Mouse (Mus musculus) left cerebral cortex, adult 2 months (tissue): ENCODE results near the gene Arhgef38. TPM values are rescaled to one million over a fixed set of nuclear protein-coding genes. Genes with fewer than 3 reads are reported as not detected.

Experiments
- DNase-seq, 2 experiments: peaks; one replicate each; pipeline ENCODE4 v3.0.0; 2021 to 2022; ENCODE audit warnings: low spot score in 2 of 2, mixed read lengths in 1 of 2; ENCODE audit errors: extremely low spot score in 1 of 2
- H3K27ac ChIP-seq: fragments of 200-600 bp; 2 replicates; pipeline ENCODE4 v1.8.1; 2022
- H3K4me3 ChIP-seq: fragments of 200-600 bp; 2 replicates; pipeline ENCODE4 v1.8.1; 2022
- CTCF ChIP-seq: fragments of 200-600 bp; IDR thresholded peaks from 2 replicates; pipeline ENCODE4 v1.8.1; 2022; ENCODE audit warnings: antibody characterized with exemption, mild to moderate bottlenecking, moderate library complexity
- intact Hi-C: fragments of 180-260 bp; cut with DNase I; formaldehyde crosslinking; loops from one replicate; pipeline ENCODE4 v1.15.1; 2025
- total RNA-seq, 2 experiments: library from RNA; stranded (reverse); gene quantifications; 2 replicates each; pipeline ENCODE4 v1.2.3; 2021

Arhgef38 gene
- total RNA-seq, 2 experiments from 2014 or later = not detected

DNA sequence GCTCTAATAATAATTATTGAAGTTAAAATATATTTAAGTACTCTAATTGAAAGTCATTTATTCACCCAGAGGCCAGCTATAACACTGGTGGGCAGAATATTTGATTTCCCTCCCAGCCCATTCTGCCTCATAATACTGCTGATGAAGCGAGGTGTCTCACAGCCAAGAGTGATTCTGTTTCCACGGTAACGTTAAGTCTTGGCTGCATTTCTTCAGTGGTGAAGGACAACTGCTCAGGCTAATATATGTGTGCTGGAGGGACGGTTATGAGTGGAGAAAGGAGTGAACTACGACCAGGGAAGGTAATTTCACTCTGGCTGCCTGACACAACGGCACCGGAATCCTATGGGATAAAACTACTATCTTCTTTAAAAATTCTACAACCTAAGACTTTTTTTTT lies 71.6 kb downstream of the Arhgef38 start:
- H3K27ac ChIP-seq = no peak overlapping the region
- H3K4me3 ChIP-seq = no peak overlapping the region
- TF ChIP-seq CTCF = no peak
- no peak for DNase-seq
- intact Hi-C loops = loop anchor here (10.0 kb wide), 1 partner anchor 382 kb away; the partner anchor contains the start of gene Tet2

DNA sequence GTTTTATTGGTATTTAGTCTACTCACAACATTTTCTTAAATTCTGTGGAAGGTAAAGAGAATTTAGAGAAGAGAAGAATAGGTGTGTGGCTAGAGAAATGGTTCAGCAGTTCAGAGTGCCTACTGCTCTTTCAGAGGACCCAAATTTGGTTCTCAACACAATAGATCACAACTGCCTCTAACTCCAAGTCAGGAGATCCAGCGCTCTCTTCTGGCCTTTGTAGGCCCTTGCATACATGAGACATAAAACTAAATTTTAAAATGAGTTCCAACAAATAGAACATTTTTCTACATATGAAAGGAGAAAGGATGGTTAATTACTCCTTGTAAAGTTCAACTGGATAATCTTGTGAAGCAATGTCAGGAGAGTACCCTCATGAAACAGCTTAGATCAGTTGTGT lies 73.3 kb downstream of the Arhgef38 start:
- DNase-seq = no peak
- no peak for TF ChIP-seq CTCF
- Histone ChIP-seq H3K27ac (no peak overlapping the region), H3K4me3 (no peak overlapping the region)
- intact Hi-C loops = loop anchor here (10.0 kb wide), 1 partner anchor 383 kb away; the partner anchor contains the start of gene Tet2

DNA sequence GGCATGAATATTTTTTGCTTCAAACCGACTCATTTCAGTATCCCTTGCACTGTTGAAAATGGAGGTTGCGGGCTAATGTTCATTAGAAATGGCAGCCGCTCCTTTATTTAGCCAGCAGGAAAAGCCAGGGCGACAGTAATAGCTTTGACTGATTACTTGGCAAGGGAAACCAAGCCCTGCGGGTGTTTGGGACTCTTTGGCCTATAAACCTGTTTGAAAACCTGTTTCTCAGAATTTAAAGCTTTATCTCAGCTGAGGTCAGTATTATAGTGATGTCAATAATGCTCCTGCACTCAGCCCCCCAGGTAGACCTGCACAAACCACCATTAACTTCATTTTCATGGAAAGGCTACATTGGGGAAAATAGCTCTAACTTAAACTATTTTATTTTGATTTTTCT lies 76.5 kb downstream of the Arhgef38 start:
- H3K4me3 ChIP-seq = no peak overlapping the region
- no peak for TF ChIP-seq CTCF
- DNase-seq = no peak
- H3K27ac ChIP-seq = no peak overlapping the region
- intact Hi-C loops = no loop called here

DNA sequence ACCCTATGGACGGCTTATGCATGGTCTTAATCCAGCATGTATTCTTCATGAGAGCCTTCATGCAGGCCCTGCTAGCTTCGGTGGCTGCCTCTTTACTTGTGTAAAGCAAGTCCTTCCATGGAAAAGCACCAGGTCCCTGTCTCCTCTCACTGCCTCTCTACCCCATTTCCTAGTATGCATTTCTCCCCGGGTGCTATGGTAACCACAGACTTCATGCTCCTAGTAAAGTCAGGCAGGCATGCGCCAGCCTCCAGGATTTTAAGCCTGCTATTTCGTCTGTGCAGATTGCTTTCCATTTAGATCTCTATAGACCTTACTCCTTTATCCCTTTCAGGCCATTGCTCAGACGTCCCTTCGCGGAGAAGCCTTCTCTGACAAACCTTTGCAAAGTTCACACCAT lies 80.1 kb downstream of the Arhgef38 start:
- DNase-seq = no peak
- Histone ChIP-seq H3K27ac (no peak overlapping the region), H3K4me3 (no peak overlapping the region)
- no peak for TF ChIP-seq CTCF
- intact Hi-C loops = no loop called here

DNA sequence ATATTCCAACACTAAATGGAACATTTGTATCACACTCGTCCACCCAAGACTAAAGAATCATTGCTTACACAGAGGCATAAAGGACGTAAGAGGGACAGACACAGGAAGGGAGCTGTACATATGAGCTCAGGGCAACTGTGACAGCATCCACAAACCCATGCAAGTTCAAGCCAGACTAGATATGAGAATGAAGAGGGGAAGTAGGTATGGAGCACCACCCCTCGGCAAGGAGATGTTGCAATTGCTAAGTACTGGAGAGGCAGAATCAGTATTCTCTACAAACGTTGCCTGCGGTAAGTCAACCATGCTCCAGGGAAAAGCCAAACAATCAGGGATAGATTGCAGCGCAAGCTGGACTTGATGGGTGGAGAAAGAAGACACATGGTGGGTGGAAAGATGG lies 81.1 kb downstream of the Arhgef38 start:
- Histone ChIP-seq H3K4me3 (no peak overlapping the region), H3K27ac (no peak overlapping the region)
- no peak for DNase-seq
- intact Hi-C loops = no loop called here
- no peak for TF ChIP-seq CTCF

DNA sequence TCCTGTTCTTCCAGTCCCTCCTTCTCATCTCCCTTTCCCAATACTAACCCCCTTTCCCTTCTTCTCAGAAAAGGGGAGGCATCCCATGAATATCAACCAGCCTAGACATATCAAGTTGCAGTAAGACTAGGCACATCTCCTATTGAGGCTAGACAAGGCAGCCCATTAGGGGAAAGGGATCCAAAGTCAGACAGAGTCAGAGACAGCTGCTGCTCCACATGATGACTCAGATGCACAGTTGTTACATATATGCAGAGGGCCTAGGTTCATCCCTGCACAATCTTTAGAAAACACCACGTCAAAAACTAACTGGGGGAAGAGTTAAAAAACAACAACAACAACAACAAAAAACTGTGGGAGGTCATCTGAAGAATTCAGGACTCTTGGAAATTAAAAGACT lies 81.9 kb downstream of the Arhgef38 start:
- no peak for TF ChIP-seq CTCF
- intact Hi-C loops = no loop called here
- H3K27ac ChIP-seq = no peak overlapping the region
- no peak for DNase-seq
- no peak overlapping the region for H3K4me3 ChIP-seq

DNA sequence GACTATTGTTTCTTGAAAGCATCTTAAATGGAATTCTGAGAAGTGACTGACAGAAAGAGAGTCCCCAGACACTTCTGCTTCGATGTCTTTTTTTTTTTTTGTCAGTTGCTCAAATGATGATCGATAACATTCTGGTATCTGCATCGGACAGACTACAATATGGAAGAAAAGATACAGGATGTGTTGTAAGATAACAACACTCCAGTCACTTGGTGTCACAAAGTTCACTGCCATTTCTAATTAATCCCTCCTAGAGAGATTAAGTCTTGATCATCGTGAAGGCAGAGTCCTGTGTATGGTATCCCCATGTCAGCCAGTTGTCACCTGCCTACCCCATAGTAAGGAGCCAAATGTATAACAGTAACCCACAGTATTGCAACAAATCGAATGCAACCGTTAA lies 83.1 kb downstream of the Arhgef38 start:
- TF ChIP-seq CTCF = no peak
- no peak for DNase-seq
- intact Hi-C loops = no loop called here
- Histone ChIP-seq H3K4me3 (no peak overlapping the region), H3K27ac (no peak overlapping the region)

DNA sequence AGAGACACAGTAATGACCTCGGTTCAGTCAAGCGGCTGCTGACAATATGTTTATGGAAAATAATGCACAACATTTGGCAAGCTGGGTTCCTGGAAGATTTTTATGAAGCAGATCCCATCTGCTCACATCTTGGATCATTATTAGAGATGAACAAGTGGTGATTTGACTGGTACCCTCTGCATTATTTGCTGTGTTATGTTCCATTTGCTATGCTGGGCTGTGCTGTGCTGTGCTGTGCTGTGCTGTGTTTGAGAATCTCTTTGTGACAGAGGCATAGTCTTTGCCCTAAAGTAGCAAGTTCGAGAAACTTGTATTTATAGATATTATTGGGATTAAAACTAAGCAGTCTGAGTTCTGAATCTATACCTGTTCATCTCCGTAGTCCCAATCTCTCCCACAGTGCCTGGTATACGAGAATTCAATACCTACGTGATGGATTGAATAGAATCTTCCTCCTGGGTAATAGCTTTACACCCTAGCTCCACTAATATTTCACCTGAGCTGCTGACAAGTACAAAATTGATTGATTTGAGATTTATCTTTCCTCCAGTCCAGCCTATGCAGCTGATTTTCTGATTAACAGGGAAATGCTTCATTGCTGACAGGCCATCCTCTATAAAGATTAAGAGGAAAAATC lies 90.1 kb downstream of the Arhgef38 start:
- Histone ChIP-seq H3K27ac (no peak overlapping the region), H3K4me3 (no peak overlapping the region)
- intact Hi-C loops = no loop called here
- TF ChIP-seq CTCF = no peak
- no peak for DNase-seq

DNA sequence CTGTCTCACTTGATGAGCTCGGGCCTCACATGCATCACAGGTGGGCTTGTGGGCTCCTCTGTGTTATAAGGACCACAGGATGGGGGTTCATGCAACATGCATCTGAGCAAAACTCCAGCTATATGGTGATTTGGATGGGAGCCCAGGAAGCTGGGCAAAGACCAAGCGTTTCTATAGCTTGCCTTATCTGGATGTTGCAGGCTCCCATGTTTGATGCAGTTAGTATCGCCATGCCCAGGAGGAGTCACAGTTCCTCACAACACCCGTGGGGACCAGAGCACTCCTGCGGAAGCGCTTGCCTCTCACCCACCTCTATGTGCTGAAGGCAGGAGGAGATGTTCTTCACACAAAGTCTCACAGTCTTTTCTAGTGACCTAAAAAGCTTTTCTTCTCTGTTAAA lies 92.9 kb downstream of the Arhgef38 start:
- DNase-seq = no peak
- intact Hi-C loops = no loop called here
- Histone ChIP-seq H3K27ac (no peak overlapping the region), H3K4me3 (no peak overlapping the region)
- no peak for TF ChIP-seq CTCF

DNA sequence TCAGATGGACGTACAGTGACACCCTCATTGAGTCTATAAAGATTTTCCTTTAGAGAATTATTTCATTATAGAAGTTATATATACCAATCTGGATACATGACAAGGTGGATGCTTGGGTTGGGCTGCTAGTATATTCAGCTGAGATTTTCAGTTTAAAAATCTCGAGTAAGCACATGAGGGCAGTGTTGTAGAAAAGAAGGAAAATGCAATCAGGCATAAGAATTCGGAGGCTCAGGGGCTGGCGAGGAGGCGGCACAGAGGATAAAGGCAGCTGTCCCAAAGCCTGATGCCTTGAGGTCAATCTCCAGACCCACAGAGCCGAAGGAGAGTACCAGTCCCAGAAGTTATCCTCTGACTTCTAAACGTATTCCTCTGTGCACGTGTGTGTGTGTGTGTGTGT lies 102.1 kb downstream of the Arhgef38 start:
- intact Hi-C loops = loop anchor here (5.0 kb wide), 2 partner anchors 60 to 140 kb away; no protein-coding TSS in a partner anchor
- TF ChIP-seq CTCF = peak; percentile 42
- H3K27ac ChIP-seq = no peak overlapping the region
- no peak for DNase-seq
- no peak overlapping the region for H3K4me3 ChIP-seq

DNA sequence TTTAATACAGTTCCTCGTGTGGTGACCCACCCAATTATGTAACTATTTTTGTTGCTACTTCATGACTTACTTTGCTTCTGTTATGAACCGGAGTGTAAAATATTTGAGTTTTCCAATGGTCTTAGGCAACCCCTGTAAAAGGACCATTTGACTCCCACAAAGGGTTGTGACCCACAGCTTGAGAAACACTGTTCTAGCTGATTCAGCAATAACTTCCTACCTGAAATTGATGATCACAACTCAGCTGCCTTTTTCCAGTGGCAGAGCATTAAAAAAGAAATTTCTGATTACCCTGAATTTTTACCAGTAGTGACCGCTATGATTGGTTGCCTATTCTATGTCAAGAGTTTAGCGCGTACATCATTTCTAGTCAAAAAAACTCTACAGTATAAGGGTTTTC lies 103.4 kb downstream of the Arhgef38 start:
- no peak overlapping the region for H3K4me3 ChIP-seq
- intact Hi-C loops = loop anchor here (5.0 kb wide), 2 partner anchors 61 to 141 kb away; no protein-coding TSS in a partner anchor
- H3K27ac ChIP-seq = no peak overlapping the region
- TF ChIP-seq CTCF = no peak
- DNase-seq = no peak

DNA sequence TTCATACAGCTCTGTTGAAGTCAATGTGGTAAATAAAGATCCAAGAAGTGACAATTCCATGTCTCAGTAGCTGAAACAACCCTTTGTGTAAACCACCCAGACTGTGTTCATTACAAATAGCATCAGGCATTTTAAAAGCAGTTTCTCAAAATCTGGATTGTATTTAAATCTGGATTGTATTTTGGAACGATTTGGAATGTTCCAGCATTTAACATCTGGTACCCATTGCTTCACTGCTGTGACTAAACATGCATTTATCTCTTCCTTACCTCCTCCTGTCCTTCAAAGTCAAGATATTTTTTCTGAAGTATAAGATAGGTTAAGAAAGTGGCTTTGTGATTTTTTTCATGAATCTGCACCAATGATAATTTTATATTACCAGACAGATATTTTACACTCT lies 121.5 kb downstream of the Arhgef38 start:
- no peak for DNase-seq
- Histone ChIP-seq H3K27ac (no peak overlapping the region), H3K4me3 (no peak overlapping the region)
- intact Hi-C loops = loop anchor here (10.0 kb wide), 1 partner anchor 1512 kb away; no protein-coding TSS in a partner anchor
- TF ChIP-seq CTCF = no peak

DNA sequence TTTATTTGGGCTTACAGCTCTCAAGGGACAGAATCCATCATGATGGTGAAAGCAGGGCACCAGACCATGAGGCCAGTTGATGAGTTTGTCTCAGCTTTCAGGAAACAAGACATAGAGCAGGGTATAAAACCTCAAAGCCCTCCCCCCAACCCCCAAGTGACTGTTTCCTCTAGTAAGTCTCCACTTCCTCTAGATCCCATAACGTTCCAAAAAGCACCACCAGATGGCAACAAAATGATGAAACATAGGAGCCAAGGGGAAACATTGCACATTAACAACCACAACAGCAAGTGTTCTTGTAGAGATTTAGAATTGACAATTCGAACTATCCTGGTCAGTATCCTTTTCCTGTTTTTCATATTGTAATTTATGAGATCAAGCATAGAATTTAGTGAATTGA lies 123.0 kb downstream of the Arhgef38 start:
- intact Hi-C loops = loop anchor here (1.0 to 10.0 kb wide), 2 partner anchors 161 to 1513 kb away; no protein-coding TSS in a partner anchor
- DNase-seq = peak in 1 of 2 experiments; percentile 17
- Histone ChIP-seq H3K4me3 (no peak overlapping the region), H3K27ac (no peak overlapping the region)
- TF ChIP-seq CTCF = peak; percentile 54
